Mouse (Mus musculus) G1E (cell line): ENCODE measurements around the gene Fgfr2. TPM values are rescaled to one million over a fixed set of nuclear protein-coding genes. Genes with fewer than 3 reads are reported as not detected.

Experiments
- ATAC-seq: 2 replicates; pipeline ENCODE4 v1.8.0; 2016; ENCODE audit warnings: mild to moderate bottlenecking; ENCODE audit not compliant: insufficient number of reproducible peaks, poor library complexity, low FRiP score, severe bottlenecking; ENCODE audit errors: extremely low read depth
- DNase-seq: peaks from one replicate; pipeline ENCODE4 v3.0.0; 2012; ENCODE audit warnings: low spot score
- H3K27me3 ChIP-seq: 2 replicates; pipeline ENCODE4 v1.6.1; 2012; ENCODE audit warnings: mild to moderate bottlenecking, low read length, inconsistent platforms; ENCODE audit not compliant: insufficient read depth
- H3K36me3 ChIP-seq: replicated peaks from 2 replicates; pipeline ENCODE3; 2012; ENCODE audit warnings: mild to moderate bottlenecking, inconsistent platforms
- H3K4me1 ChIP-seq: 2 replicates; pipeline ENCODE4 v1.6.1; 2012; ENCODE audit warnings: low read depth, low read length, inconsistent platforms, mixed read lengths; ENCODE audit not compliant: insufficient read depth
- H3K4me3 ChIP-seq: 2 replicates; pipeline ENCODE4 v1.5.1; 2012; ENCODE audit warnings: low read depth, mild to moderate bottlenecking, inconsistent platforms, low read length, moderate library complexity, mixed read lengths
- H3K9me3 ChIP-seq: replicated peaks from 2 replicates; pipeline ENCODE4 v1.6.1; 2012; ENCODE audit warnings: inconsistent platforms
- CTCF ChIP-seq: IDR thresholded peaks from 2 replicates; pipeline ENCODE4 v1.5.1; 2012; ENCODE audit warnings: low read depth, low read length, inconsistent platforms, mixed read lengths
- GATA1 ChIP-seq: IDR thresholded peaks from 2 replicates; pipeline ENCODE4 v1.6.1; 2012; ENCODE audit warnings: borderline replicate concordance, low read length, inconsistent platforms, mixed read lengths
- GATA2 ChIP-seq: IDR thresholded peaks from 2 replicates; pipeline ENCODE4 v1.6.1; 2012; ENCODE audit warnings: low read depth, low read length, inconsistent platforms, borderline replicate concordance
- POLR2AphosphoS5 ChIP-seq: IDR thresholded peaks from 2 replicates; pipeline ENCODE4 v1.6.1; 2012; ENCODE audit warnings: low read depth, low read length, inconsistent platforms; ENCODE audit not compliant: insufficient replicate concordance
- TAL1 ChIP-seq: conservative IDR thresholded peaks from 2 replicates; pipeline ENCODE4 v1.6.1; 2012; ENCODE audit warnings: low read depth, low read length, inconsistent platforms, mixed read lengths
- polyA plus RNA-seq: library from polyadenylated mRNA; stranded (reverse); fragments of >175 nt; gene quantifications from 2 replicates; pipeline ENCODE4 v1.2.3, GENCODE M21; 2012
- total RNA-seq, 2 experiments: library from RNA; stranded (forward) in 1 of 2; stranded (reverse) in 1 of 2; fragments of 200-1000 nt in 1 of 2; fragments of >200 nt in 1 of 2; fragmentation: Nextera tagmentation in 1 of 2; gene quantifications; 2 replicates each; pipeline ENCODE4 v1.2.3; 2014 to 2017

Fgfr2 gene
- total and polyA plus RNA-seq, 3 experiments: 0.22 TPM; not detected in 2

DNA sequence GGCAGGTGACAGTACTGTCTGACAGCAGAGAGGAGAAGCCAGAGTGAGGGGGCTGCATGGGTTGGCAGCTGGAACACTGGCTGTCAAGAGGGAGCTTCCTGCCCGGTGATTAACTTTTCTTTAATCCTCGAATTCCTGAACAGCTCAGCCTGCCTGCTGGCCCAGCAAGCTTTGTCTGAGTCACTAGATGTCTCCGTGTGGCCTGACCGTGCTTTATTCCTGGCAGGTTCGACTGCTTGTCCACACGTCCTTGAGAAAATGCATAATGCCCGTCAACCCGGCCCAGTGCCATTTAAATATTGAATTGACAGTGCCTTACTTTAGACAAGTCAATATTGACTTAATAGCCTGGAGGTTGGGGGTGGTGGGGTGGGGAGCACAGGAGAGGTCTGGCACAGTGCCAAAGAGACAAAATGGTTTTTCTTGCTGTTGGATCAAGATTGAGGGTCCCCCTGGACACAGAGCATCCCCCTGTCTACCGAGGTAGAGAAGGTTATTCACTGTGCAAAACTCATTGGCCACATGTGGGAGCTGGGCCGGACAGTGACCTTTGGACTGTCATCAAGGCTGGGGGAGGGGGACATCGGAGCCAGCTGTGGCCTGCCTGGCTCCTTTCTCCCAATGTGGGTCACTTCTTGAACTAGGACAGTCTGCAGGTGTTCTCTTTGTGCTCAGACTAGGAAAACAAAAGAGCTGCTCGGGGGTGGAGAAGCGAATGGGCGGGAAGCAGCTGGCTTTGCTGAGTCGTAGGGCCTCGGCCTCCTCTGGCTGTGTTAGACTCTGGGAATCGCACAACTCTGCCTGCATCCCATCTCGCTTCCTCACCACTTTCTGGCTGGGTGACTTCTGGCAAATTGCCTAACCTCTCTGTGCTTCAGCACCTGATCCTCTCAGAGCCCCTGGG, 2287.9 kb downstream of the Fgfr2 start:
- DNase-seq: no peak
- TF ChIP-seq GATA1 (no peak), TAL1 (no peak), POLR2AphosphoS5 (no peak), GATA2 (no peak), CTCF (no peak)
- no peaks in the 10 kb centered on the region for H3K4me1 ChIP-seq
- no peaks in the 10 kb centered on the region for H3K36me3 ChIP-seq
- 0 out of 2 replicates have a peak, but pooled peaks cover 2% of the 10 kb centered on the region for H3K27me3 ChIP-seq
- H3K9me3 ChIP-seq: peaks cover 86% of the 10 kb centered on the region
- no peak overlapping the region for H3K4me3 ChIP-seq
- ATAC-seq: no peak

DNA sequence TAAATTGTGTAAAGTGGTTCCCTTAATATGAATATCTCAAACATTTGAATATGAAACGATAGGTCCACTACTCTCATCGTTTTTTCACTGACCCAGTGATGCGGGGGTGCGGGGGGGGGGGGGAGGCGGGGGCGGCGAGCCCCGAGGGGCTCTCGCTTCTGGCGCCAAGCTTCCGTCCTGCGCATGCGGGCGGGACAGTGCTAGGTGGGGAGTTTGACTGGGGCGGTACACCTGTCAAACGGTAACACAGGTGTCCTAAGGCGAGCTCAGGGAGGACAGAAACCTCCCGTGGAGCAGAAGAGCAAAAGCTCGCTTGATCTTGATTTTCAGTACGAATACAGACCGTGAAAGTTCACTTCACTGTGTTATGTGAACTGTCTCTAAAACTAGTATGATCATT, 2288.9 kb downstream of the Fgfr2 start:
- Histone ChIP-seq H3K36me3 (no peaks in the 10 kb centered on the region), H3K9me3 (peaks cover 85% of the 10 kb centered on the region), H3K27me3 (0 out of 2 replicates have a peak, but pooled peaks cover 2% of the 10 kb centered on the region), H3K4me1 (no peaks in the 10 kb centered on the region), H3K4me3 (no peak overlapping the region)
- no peak for TF ChIP-seq GATA1
- no peak for TF ChIP-seq TAL1
- no peak for TF ChIP-seq POLR2AphosphoS5
- no peak for TF ChIP-seq GATA2
- no peak for TF ChIP-seq CTCF
- DNase-seq (no peak), ATAC-seq (peak; percentile 100)

DNA sequence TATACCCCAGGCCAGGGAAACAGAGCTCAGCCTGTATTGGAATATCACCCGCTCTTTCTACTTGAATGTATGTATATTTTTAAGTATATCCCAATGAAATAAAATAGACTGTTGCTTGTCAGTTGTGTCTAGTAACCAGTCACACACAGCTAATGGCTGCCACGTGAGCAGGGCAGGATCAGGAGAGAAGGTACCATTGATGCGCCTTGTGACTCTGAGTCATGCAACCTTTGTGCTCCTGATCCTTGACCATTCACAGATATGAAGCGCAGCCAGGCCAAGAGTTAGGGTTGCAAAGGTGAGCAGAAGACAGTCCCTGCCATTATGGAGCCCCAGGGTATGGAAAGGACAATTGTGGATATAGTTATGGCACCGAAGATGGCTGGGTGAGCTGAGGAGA, 2291.6 kb downstream of the Fgfr2 start:
- H3K4me3 ChIP-seq: no peak overlapping the region
- DNase-seq (no peak), ATAC-seq (no peak)
- H3K27me3 ChIP-seq: 0 out of 2 replicates have a peak, but pooled peaks cover 2% of the 10 kb centered on the region
- no peaks in the 10 kb centered on the region for H3K4me1 ChIP-seq
- no peak for TF ChIP-seq POLR2AphosphoS5
- TF ChIP-seq TAL1: no peak
- no peak for TF ChIP-seq GATA1
- no peak for TF ChIP-seq CTCF
- TF ChIP-seq GATA2: no peak
- H3K9me3 ChIP-seq: peaks cover 83% of the 10 kb centered on the region
- H3K36me3 ChIP-seq: no peaks in the 10 kb centered on the region

DNA sequence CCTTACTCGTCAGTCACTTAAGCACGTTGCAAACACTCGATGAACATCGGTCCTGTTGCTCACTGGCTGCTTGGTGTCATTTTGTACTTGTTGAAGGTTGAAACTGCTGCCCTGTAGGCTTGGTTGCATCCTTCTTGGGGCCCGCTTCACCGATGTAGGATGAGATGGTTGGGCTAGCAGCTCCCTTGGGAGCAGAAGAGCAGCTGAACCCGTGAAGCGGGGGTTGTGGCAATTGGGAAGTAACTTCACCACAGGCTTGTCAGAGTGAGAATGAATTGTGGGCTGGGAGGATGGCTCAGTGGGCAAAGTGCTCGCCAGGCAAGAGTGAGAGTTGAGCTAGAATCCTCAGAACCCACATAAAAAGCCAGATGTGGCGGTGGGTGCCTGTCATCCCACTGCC, 2294.7 kb downstream of the Fgfr2 start:
- no peak for DNase-seq
- no peak overlapping the region for H3K4me3 ChIP-seq
- H3K4me1 ChIP-seq: no peaks in the 10 kb centered on the region
- H3K27me3 ChIP-seq: no peaks in the 10 kb centered on the region
- TF ChIP-seq GATA1: no peak
- TF ChIP-seq POLR2AphosphoS5: no peak
- TF ChIP-seq TAL1: no peak
- TF ChIP-seq CTCF: no peak
- no peak for TF ChIP-seq GATA2
- H3K36me3 ChIP-seq: no peaks in the 10 kb centered on the region
- no peak for ATAC-seq
- peaks cover 77% of the 10 kb centered on the region for H3K9me3 ChIP-seq

DNA sequence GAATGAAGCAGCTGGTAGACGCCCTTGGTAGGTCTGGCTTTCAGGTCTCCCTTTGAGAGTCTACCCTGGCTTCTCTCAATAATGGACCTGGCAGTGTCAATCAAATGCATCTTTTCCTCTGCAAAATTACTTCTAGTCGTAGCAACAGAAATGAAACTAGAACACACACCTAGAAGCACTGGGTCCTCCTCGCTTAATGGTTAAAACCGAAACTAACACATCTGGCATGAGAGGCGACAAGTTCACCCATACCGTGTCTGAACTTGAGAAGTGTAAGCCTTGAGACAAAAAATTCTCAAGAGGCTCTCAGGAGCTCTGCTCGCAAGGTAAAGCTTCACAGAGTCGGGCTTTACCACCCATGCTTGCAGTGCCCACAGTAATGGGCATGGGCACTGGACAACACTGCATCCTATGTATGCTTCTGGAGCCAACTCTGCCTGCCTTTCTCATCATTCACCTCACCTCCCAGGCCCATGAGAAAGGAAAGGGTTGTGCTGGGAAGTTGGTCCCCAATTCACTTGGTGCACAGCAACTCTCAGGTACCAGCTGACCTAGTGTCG, 2295.2 kb downstream of the Fgfr2 start:
- no peaks in the 10 kb centered on the region for H3K27me3 ChIP-seq

DNA sequence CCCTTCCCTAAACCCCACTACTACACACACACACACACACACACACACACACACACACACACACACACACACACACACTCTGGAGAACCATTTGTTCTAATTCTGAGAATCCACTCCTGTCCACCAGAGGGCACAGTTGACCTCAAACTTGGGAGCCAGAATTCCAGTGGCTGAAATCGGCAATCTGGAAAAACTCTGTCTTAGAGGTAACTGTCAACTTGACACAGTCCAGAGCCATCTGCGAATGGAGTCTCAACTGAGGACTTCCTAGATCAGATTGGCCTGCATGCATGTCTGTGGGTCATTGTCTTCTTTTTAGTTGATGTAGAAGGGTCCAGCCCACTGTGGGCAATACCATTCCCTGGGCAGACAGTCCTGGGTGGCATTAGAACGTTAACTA, 2295.7 kb downstream of the Fgfr2 start:
- Histone ChIP-seq H3K36me3 (no peaks in the 10 kb centered on the region), H3K27me3 (no peaks in the 10 kb centered on the region), H3K9me3 (peaks cover 77% of the 10 kb centered on the region), H3K4me1 (no peaks in the 10 kb centered on the region), H3K4me3 (no peak overlapping the region)
- DNase-seq (no peak), ATAC-seq (no peak)
- no peak for TF ChIP-seq GATA2
- TF ChIP-seq CTCF: no peak
- TF ChIP-seq POLR2AphosphoS5: no peak
- no peak for TF ChIP-seq GATA1
- no peak for TF ChIP-seq TAL1

More for the DNA sequence above, 2295.2 kb downstream of the Fgfr2 start:
- H3K4me3 ChIP-seq: no peak overlapping the region
- DNase-seq (no peak), ATAC-seq (no peak)
- H3K36me3 ChIP-seq: no peaks in the 10 kb centered on the region
- H3K4me1 ChIP-seq: no peaks in the 10 kb centered on the region
- TF ChIP-seq GATA1 (no peak), POLR2AphosphoS5 (no peak), GATA2 (no peak), CTCF (no peak), TAL1 (no peak)
- peaks cover 75% of the 10 kb centered on the region for H3K9me3 ChIP-seq
